Mouse (Mus musculus) cerebellum, adult 2 months (tissue): ENCODE measurements around the gene Ccdc182.

Experiments used
- CTCF ChIP-seq: fragments of 200-500 bp; IDR thresholded peaks from 2 replicates; pipeline ENCODE4 v1.5.1; 2011; ENCODE audit warnings: low read depth, mild to moderate bottlenecking, control low read depth, low read length, moderate library complexity, borderline replicate concordance; ENCODE audit not compliant: insufficient read depth
- POLR2A ChIP-seq: fragments of 200-500 bp; IDR thresholded peaks from 2 replicates; pipeline ENCODE4 v1.6.1; 2011; ENCODE audit warnings: low read length, control low read depth, borderline replicate concordance; ENCODE audit not compliant: insufficient read depth

- TF ChIP-seq POLR2A (no peak), CTCF (no peak)
Measured at GRCm38 (mm10) chr11:88332309-88332934, 38.6 kb downstream of the Ccdc182 start.
